Mouse (Mus musculus): ENCODE measurements around the gene Ccdc88c. TPM values are rescaled to one million over a fixed set of nuclear protein-coding genes. Genes with fewer than 3 reads are reported as not detected.
A peak's percentile ranks its signal among the peaks of the same experiment; 100 is the strongest.

Ccdc88c gene
- polyA plus RNA-seq, 1 experiment from 2014 or later = 16.5 TPM

GRCm38 (mm10) chr12:100937441-100938360 is 91.2 kb downstream of the Ccdc88c start:
- H3K4me1 ChIP-seq (replicated peaks) = no peaks in the 10 kb centered on the region
- H3K4me2 ChIP-seq (replicated peaks) = no peak overlapping the region
- H3K27me3 ChIP-seq = no peaks in the 10 kb centered on the region
- peaks cover 79% of the 10 kb centered on the region for H3K36me3 ChIP-seq
- ATAC-seq = no peak
- peak overlapping the region; percentile 25; the same call in 1 of the 2 replicates for H3K27ac ChIP-seq
- H3K4me3 ChIP-seq (replicated peaks) = no peak overlapping the region
- H3K9me3 ChIP-seq = no peaks in the 10 kb centered on the region
- H3K9ac ChIP-seq (replicated peaks) = no peak overlapping the region
- WGBS = 80% methylated on average over 21 of the region's 21 CpGs

GRCm38 (mm10) chr12:100936737-100937136 is 92.1 kb downstream of the Ccdc88c start:
- Histone ChIP-seq H3K4me2 (replicated peaks) (no peak overlapping the region), H3K4me1 (replicated peaks) (no peaks in the 10 kb centered on the region), H3K36me3 (peaks cover 83% of the 10 kb centered on the region), H3K27ac (no peak overlapping the region), H3K9ac (replicated peaks) (no peak overlapping the region), H3K4me3 (replicated peaks) (no peak overlapping the region), H3K9me3 (no peaks in the 10 kb centered on the region), H3K27me3 (no peaks in the 10 kb centered on the region)
- 92% methylated on average over 4 of the region's 4 CpGs for WGBS
- no peak for ATAC-seq

GRCm38 (mm10) chr12:100936116-100936515 is 92.7 kb downstream of the Ccdc88c start:
- ATAC-seq = peak; percentile 64
- Histone ChIP-seq H3K4me2 (replicated peaks) (no peak overlapping the region), H3K27ac (no peak overlapping the region), H3K9ac (replicated peaks) (no peak overlapping the region), H3K4me1 (replicated peaks) (no peaks in the 10 kb centered on the region), H3K36me3 (peaks cover 83% of the 10 kb centered on the region), H3K9me3 (no peaks in the 10 kb centered on the region), H3K4me3 (replicated peaks) (no peak overlapping the region), H3K27me3 (no peaks in the 10 kb centered on the region)
- 32% methylated on average over 2 of the region's 2 CpGs for WGBS

GRCm38 (mm10) chr12:100934796-100935195 is 94.1 kb downstream of the Ccdc88c start:
- WGBS = 91% methylated on average over 5 of the region's 5 CpGs
- no peaks in the 10 kb centered on the region for H3K9me3 ChIP-seq
- ATAC-seq = no peak
- peaks cover 82% of the 10 kb centered on the region for H3K36me3 ChIP-seq
- no peaks in the 10 kb centered on the region for H3K27me3 ChIP-seq
- no peaks in the 10 kb centered on the region for H3K4me1 ChIP-seq (replicated peaks)
- H3K4me2 ChIP-seq (replicated peaks) = no peak overlapping the region
- no peak overlapping the region for H3K4me3 ChIP-seq (replicated peaks)
- no peak overlapping the region for H3K27ac ChIP-seq
- H3K9ac ChIP-seq (replicated peaks) = no peak overlapping the region

GRCm38 (mm10) chr12:100931653-100932052 is 97.2 kb downstream of the Ccdc88c start:
- WGBS = 97% methylated on average over 14 of the region's 14 CpGs

GRCm38 (mm10) chr12:100928286-100928685 is 100.6 kb downstream of the Ccdc88c start:
- ATAC-seq = no peak
- Histone ChIP-seq H3K9me3 (no peaks in the 10 kb centered on the region), H3K4me2 (replicated peaks) (no peak overlapping the region), H3K36me3 (peaks cover 83% of the 10 kb centered on the region), H3K4me1 (replicated peaks) (no peaks in the 10 kb centered on the region), H3K27ac (no peak overlapping the region), H3K9ac (replicated peaks) (no peak overlapping the region), H3K27me3 (no peaks in the 10 kb centered on the region), H3K4me3 (replicated peaks) (no peak overlapping the region)
- WGBS = 93% methylated on average over 9 of the region's 9 CpGs

More at GRCm38 (mm10) chr12:100931653-100932052, 97.2 kb downstream of the Ccdc88c start:
- Histone ChIP-seq H3K36me3 (peaks cover 88% of the 10 kb centered on the region), H3K27me3 (no peaks in the 10 kb centered on the region), H3K27ac (no peak overlapping the region), H3K4me1 (replicated peaks) (no peaks in the 10 kb centered on the region), H3K9me3 (no peaks in the 10 kb centered on the region), H3K4me2 (replicated peaks) (no peak overlapping the region), H3K9ac (replicated peaks) (no peak overlapping the region), H3K4me3 (replicated peaks) (no peak overlapping the region)
- no peak for ATAC-seq

- H3K9me3 ChIP-seq = no peaks in the 10 kb centered on the region
- ATAC-seq = peak; percentile 59
- no peak overlapping the region for H3K9ac ChIP-seq (replicated peaks)
- H3K36me3 ChIP-seq = peaks cover 82% of the 10 kb centered on the region
- WGBS = 73% methylated on average over 14 of the region's 14 CpGs
- H3K27me3 ChIP-seq = no peaks in the 10 kb centered on the region
- no peak overlapping the region for H3K4me2 ChIP-seq (replicated peaks)
- no peak overlapping the region for H3K27ac ChIP-seq
- H3K4me3 ChIP-seq (replicated peaks) = no peak overlapping the region
- H3K4me1 ChIP-seq (replicated peaks) = no peaks in the 10 kb centered on the region
Observed at GRCm38 (mm10) chr12:100925644-100926619, 102.9 kb downstream of the Ccdc88c start.

GRCm38 (mm10) chr12:100924646-100925339 is 104.1 kb downstream of the Ccdc88c start:
- Histone ChIP-seq H3K36me3 (peaks cover 82% of the 10 kb centered on the region), H3K4me3 (replicated peaks) (no peak overlapping the region), H3K27ac (no peak overlapping the region), H3K27me3 (no peaks in the 10 kb centered on the region), H3K9ac (replicated peaks) (no peak overlapping the region), H3K4me2 (replicated peaks) (no peak overlapping the region), H3K4me1 (replicated peaks) (no peaks in the 10 kb centered on the region), H3K9me3 (no peaks in the 10 kb centered on the region)
- no peak for ATAC-seq
- WGBS = 90% methylated on average over 15 of the region's 15 CpGs

- no peak for ATAC-seq
- no peak overlapping the region for H3K4me2 ChIP-seq (replicated peaks)
- H3K4me1 ChIP-seq (replicated peaks) = peaks cover 21% of the 10 kb centered on the region
- WGBS = 86% methylated on average over 12 of the region's 12 CpGs
- H3K4me3 ChIP-seq (replicated peaks) = no peak overlapping the region
- peaks cover 15% of the 10 kb centered on the region for H3K27me3 ChIP-seq
- no peaks in the 10 kb centered on the region for H3K9me3 ChIP-seq
- H3K9ac ChIP-seq (replicated peaks) = no peak overlapping the region
- peaks cover 42% of the 10 kb centered on the region for H3K36me3 ChIP-seq
- no peak overlapping the region for H3K27ac ChIP-seq
Observed at GRCm38 (mm10) chr12:100910731-100911130, 118.1 kb downstream of the Ccdc88c start.

GRCm38 (mm10) chr12:100909765-100910164 is 119.1 kb downstream of the Ccdc88c start:
- 72% methylated on average over 6 of the region's 6 CpGs for WGBS
- ATAC-seq = no peak
- no peak overlapping the region for H3K4me3 ChIP-seq (replicated peaks)

GRCm38 (mm10) chr12:100908298-100909034 is 120.4 kb downstream of the Ccdc88c start:
- H3K27ac ChIP-seq = no peak overlapping the region
- peak overlapping the region; percentile 50 for H3K4me3 ChIP-seq (replicated peaks)
- H3K36me3 ChIP-seq = peaks cover 21% of the 10 kb centered on the region
- H3K4me1 ChIP-seq (replicated peaks) = peaks cover 21% of the 10 kb centered on the region
- H3K9ac ChIP-seq (replicated peaks) = peak overlapping the region; percentile 68
- 29% methylated on average over 10 of the region's 10 CpGs for WGBS
- ATAC-seq = peak; percentile 34; the same call in 1 of the 2 replicates
- H3K4me2 ChIP-seq (replicated peaks) = peak overlapping the region; percentile 82
- no peaks in the 10 kb centered on the region for H3K9me3 ChIP-seq
- H3K27me3 ChIP-seq = peaks cover 15% of the 10 kb centered on the region

More at GRCm38 (mm10) chr12:100909765-100910164, 119.1 kb downstream of the Ccdc88c start:
- Histone ChIP-seq H3K36me3 (peaks cover 34% of the 10 kb centered on the region), H3K9me3 (no peaks in the 10 kb centered on the region), H3K4me2 (replicated peaks) (no peak overlapping the region), H3K4me1 (replicated peaks) (peaks cover 21% of the 10 kb centered on the region), H3K27me3 (peaks cover 15% of the 10 kb centered on the region), H3K27ac (no peak overlapping the region), H3K9ac (replicated peaks) (no peak overlapping the region)

Data from midbrain, embryonic 13.5 days (tissue).